Mouse (Mus musculus) spleen, postnatal 14 days (tissue): ENCODE data around the gene Spop.
"Not testable (repeated sequence)": the region's sequence is repeated elsewhere in the genome, so short reads cannot be mapped to it uniquely, and the experiment has no call there.

Source experiments
- DNase-seq, 2 experiments: peaks; one replicate each; pipeline ENCODE4 v3.0.0; 2021 to 2022; ENCODE audit warnings: low spot score in 2 of 2

Spop gene

GRCm38 (mm10) chr11:95391201-95391600, 22.7 kb upstream of the Spop start:
- DNase-seq = no peak

DNA sequence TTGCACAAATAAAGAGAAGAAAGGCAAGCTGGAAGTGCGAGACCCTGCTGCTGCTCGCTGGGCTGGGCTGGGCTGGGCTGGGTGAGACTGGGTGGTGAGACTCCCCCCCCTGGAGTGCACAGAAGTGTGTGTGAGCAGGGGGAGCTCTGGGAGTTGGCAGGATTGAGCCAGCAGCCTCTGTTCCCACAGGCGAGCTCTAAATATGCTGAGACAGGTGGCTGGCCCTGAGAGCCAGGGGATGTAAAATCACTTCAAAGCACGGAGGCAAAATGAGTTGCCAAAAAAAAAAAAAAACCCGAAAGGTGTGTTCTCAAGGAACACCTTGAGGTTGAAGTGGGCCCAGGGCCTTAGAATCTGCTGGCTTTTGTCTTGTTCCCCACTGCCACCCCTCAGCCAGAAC, 22.1 kb upstream of the Spop start:
- DNase-seq = no peak

- DNase-seq = no peak
Observed at GRCm38 (mm10) chr11:95392223-95392667, 21.6 kb upstream of the Spop start.

GRCm38 (mm10) chr11:95392708-95393499, 21.0 kb upstream of the Spop start:
- DNase-seq = no peak

DNA sequence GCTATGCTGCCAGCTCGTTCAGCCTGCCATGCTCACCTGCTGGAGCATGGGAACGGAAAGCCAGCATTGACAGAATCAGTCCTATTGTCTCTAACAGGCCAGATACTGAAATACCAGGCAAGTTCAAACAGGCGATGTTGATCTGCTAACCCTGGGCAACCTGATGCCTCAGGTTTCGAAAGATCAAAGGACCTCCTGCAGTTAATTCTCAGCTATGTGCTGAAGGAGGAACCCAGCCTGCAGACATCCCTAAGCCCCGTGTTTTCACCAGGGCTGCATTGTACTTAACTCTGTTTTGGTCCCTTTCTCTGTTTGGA, 20.4 kb upstream of the Spop start:
- no peak for DNase-seq

DNA sequence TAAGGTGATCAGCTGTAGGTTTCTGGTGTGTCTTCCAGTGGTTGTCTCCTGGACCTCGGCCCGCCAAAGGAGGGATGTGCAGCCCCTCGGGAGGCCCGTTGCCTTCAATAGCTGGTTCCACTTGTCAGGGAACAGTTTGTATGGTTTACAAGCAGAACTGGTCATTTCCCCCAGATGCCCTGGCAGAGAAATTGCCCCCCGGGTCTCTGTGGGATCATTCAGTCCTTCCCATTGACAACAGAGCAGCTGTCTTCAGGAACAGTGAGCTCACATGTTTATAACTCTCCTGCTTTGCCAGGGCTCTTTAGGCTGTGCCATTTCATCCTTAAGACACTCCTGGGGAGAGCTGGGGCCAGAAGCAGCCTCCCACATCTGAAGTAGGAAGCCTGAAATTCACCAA, 19.8 kb upstream of the Spop start:
- no peak for DNase-seq

DNA sequence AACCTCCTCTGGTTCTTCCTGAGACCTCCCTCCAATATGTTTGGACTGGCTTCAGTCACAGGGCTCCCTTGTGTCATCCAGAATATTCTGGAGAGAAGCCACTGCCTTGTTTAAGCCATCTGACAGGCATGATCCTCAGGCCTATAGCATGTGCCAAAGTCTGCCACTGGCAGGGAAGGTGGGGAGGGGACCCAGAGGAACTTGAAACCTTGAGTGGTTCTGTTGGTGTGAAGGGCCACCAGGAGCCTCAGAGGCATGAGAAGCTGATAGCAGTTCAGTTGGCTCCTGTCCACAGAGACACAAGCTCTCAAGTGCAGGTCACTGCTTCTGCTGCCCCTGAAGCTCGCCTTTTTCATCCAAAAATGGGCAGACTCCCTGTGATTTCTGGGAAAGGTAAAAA, 17.3 kb upstream of the Spop start:
- no peak for DNase-seq

DNA sequence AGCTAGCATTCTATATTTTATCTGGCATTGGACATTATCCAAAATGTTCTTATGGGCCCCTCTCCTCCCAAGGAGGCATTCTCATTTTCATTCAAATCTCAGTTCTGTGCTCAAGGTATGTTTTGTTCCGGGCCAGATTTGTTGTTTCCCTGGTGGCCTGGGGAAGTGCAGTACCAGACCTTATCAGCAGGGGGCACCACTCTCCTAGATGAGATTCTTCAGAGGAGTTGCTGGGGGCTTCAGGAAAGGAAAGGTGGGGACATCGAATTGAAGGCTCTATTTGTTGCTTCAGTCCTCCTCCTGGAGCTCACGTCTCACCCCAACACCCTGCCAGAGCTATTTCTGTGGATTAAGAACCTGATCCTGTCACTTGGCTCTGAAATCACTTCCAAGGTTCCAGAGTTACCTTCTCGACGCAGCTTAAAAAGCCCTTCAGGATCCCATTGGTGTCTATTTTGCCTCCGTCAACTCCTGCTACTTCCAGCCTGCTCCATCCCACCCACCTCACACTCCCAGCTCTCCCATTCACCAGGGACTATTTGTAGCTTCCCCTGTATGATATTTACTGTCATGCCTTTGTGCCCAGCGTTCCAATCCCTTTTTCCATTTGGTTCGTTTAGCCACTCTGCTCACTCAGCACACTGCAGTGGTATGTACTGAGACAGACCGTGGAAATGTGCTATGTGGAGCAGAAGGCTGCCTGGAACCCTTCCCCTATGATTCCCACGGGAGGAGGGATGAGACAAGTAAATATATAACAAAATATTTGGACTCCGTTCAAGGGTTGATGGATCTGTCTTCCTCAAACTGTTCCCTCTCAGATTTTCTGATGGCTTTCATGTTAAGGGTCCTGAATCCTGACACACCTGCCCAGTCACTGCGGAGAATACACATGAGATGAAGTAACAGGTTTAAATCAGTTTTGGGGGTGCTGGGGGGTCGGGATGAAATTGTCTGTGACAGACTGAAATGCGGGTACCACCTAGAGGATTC, 15.7 kb upstream of the Spop start:
- peak; percentile 42 to 71 for DNase-seq

GRCm38 (mm10) chr11:95399520-95400020, 14.3 kb upstream of the Spop start:
- no peak for DNase-seq

DNA sequence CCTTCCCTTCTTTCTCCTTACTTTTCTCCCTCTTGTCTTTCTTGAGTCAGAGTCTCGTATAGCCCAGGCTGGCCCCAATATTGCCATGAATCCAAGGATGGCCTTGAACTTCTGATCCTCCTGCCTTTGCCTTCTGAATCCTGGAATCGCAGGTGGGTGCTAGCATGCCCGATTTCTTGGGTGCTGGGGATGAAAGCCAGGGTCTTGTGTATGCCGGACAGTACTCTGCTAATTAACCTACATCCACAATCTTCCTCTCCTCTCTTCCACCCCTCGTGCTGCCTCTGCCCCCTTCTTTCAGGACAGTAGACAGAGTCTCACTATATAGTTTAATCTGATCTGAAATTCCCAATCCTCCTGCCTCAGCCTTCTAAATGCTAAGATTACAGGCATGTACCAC, 12.3 kb upstream of the Spop start:
- DNase-seq = no peak

- DNase-seq = no peak
Observed at GRCm38 (mm10) chr11:95402196-95402595, 11.7 kb upstream of the Spop start.

GRCm38 (mm10) chr11:95402658-95403101, 11.2 kb upstream of the Spop start:
- DNase-seq = no peak

DNA sequence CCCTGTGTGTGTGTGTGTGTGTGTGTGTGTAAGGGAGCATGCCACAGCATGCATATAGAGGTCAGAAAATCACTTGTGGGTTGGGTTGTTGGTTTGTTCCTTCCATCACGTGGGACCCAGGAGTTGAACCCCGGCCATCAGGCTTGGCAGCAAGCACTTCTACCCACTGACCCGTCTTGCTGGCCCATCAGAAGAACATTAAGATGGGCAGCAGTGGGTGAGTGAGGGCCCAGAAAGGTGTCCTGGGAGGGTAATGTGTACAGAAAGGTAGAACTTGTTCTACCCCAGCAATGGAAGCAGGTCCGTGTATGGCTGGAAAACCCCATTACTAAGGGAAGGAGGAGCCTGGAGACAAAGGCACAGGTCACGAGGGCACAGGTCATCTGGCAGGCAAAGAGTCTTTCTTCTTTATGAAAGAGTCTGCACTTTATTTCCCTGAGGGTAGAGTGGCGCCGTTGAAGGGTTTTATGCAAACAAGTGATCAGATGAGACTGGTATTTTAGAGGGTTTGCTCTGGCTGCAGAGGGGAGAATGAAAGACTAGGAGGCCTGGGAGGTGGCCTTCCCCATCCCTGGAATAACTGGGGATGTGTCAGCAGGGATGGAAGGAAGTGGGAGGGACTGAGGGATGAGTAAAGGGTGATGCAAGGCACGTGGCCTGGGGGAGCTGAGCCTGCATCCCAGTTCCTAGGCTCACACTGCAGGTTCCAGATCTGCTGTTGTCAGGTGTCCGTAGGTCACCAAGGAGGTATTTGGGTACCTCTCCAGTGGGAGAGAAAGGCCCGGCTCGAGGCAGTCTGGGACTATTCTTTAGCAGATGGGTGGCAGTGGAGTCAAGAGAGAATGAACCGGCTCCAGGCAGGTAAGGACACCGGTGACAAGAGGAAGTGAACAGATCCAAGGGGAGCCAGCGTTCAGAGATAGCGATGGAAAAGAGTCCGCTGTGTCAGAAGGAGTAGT, 10.2 kb upstream of the Spop start:
- DNase-seq = no peak

- no peak for DNase-seq
Observed at GRCm38 (mm10) chr11:95405771-95406170, 8.1 kb upstream of the Spop start.

GRCm38 (mm10) chr11:95406398-95406797, 7.5 kb upstream of the Spop start:
- not testable (repeated sequence) for DNase-seq

DNA sequence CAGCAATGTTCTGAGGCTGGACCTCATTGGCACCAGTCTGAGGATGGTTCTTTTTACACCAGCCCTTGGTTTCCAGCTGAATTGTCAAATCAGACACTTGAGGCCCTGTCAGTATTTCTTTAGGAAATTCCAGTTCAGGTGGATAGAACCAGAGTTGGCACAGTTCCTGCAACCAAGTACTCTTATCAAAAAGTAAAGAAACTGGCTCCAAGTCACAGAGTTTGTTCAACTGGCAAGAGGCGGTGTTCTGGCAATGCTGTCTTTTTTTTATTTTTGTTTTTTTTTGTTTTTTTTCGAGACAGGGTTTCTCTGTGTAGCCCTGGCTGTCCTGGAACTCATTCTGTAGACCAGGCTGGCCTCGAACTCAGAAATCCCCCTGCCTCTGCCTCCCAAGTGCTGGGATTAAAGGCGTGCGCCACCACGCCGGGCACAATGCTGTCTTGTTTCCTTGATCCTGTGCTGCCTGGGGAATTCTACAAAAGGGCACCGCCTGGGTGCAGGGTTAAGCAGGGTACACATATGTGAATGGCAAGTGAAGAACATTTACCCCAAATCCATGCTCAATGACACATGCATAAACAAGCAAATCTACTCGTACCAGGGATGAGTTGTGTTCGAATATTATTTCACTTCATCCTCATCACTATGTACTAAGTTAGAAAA, 4.3 kb upstream of the Spop start:
- no peak for DNase-seq

DNA sequence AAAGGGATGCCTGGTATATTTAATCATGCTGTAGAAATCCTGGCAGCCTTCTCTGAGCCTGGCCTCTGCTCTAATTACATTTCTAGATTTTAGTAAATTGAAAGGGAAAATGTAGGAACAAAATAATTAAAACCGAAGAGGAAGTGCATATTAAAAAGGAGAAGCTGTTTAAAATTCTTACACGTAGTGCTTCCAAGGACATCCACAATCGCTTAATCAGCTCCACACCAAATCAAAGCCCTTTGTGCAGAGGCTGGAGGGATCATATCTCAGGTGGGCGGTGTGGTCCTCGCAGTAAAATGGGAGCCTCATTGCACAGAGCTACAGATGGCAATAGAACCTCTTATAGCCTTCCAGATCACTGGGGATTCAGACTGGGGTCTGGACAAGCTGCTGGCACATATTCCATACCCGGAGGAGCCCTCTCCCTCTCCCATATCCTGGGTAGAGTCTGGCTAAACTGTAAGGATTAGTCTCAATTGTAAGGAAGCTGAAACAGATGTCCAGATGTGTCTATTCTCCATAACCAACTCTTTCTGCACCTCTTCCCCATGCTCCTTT, 2.3 kb upstream of the Spop start:
- no peak for DNase-seq

DNA sequence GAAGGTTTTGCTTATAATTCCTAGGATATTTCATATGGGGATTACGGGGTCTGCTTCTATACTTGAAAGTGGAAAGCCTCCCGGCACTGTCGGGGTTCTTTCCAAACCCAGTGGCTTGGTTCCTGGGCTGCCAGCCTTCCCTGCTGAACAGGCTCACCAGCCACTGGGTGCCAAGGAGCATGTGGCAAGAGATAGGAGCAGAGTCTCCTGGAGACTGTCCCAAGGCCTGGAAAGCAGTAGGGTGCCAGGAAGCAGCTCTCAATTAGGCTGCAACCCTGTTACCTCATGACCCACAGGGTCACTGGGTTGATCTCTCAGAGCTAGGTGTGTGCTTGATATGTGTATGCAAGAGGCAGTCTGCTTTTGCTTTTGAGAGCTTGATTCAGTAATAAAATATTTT, 1.3 kb upstream of the Spop start:
- no peak for DNase-seq

DNA sequence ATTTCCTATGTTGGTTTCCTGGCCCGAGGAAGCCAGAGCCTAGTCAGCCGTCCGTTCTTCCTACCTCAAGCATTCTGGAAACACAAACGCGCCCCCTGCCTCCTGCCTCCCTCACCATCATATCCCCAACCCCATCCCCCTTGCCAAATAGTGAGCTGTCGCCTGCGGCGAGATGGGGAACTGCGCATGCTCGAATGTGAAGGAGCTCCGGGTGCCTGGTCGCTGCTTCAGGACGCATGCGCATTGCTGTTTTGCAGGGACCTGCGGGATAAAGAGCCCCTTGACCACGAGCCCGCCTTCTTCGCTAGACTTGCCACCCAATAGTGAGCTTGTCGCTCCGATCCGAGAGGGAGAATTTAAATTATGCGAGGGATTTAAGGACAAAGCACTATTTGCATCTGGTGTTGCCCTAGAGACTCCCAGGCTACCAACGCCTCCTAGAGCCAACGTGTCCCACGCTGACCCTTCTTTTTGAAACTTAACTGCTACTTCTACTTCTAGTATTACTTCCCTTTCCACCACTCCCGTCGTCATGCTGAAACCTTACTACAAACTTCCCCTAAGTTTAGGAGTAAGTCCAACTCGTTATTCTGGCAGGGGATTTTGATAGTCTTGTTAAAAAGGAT, 769 bp downstream of the Spop start:
- DNase-seq = peak; percentile 87 to 89

DNA sequence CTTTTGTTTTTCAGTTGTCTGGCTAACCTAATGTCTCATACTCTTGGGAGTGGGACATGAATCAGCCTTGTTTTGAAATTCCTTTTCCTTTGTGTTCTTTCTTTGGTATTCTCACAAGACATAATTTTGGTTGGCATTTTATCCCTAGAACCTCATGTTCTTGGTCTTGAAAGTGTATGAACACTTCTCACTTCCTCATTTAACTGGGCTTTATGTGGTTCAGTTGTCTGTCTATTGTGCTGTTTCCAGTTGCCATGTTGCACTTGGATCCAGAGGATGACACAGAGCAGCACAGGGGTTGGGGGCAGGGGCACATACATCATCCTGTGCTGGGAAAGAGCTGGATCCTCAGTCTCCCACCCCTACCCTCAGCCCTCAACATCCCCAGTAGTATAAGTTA, 2.1 kb downstream of the Spop start:
- DNase-seq = no peak
